Mouse (Mus musculus) Patski (cell line): ENCODE results near the gene Ncl. TPM values are rescaled to one million over a fixed set of nuclear protein-coding genes. Genes with fewer than 3 reads are reported as not detected.
"Not testable (repeated sequence)": the region's sequence is repeated elsewhere in the genome, so short reads cannot be mapped to it uniquely, and the experiment has no call there.

ENCODE experiments used
- ATAC-seq: fragments of 100-300 bp; one replicate; pipeline ENCODE4 v1.8.0; 2021
- CTCF ChIA-PET: fragments of 350-600 bp; sonication (Branson Sonifier 250); formaldehyde crosslinking; loops from one replicate; lab custom pipeline; 2022; ENCODE audit warnings: inconsistent platforms; lab: Charles Lee
- POLR2A ChIA-PET: fragments of 350-600 bp; sonication (Branson Sonifier 250); formaldehyde crosslinking; loops from one replicate; lab custom pipeline; 2022; ENCODE audit warnings: antibody characterized with exemption, inconsistent platforms; lab: Charles Lee
- DNase-seq: peaks from one replicate; pipeline ENCODE4 v3.0.0-alpha.2; 2011; ENCODE audit warnings: low read depth, low spot score
- H3K27me3 ChIP-seq: fragments of 371-371 bp; one replicate; pipeline ENCODE4 v1.5.1; 2021
- CTCF ChIP-seq: fragments of 100-300 bp; IDR thresholded peaks from one replicate; pipeline ENCODE4 v1.5.1; 2021
- in situ Hi-C: fragments of 300-500 bp; cut with MboI; formaldehyde crosslinking; loops from 3 replicates; pipeline ENCODE4 v1.11.1; 2018; ENCODE audit warnings: low pct_unique_long_range_greater_than_20kb, mixed read lengths
- polyA plus RNA-seq: library from polyadenylated mRNA; unstranded; gene quantifications from one replicate; pipeline ENCODE4 v1.2.3, GENCODE M21; 2021

The Ncl gene
- polyA plus RNA-seq, 1 experiment from 2014 or later: 419 TPM

GRCm38 (mm10) chr1:86347716-86348045 is 11.5 kb downstream of the Ncl start:
- ATAC-seq (no peak), DNase-seq (no peak)
- POLR2A ChIA-PET: no interaction called here
- CTCF ChIA-PET: interaction anchor here (0.8 kb wide), 1 partner anchor 9 kb away, joined by 3 read pairs; no protein-coding TSS in a partner anchor
- no peak for TF ChIP-seq CTCF
- in situ Hi-C loops: no loop called here
- H3K27me3 ChIP-seq: no peaks in the 10 kb centered on the region

GRCm38 (mm10) chr1:86346851-86347715 is 12.1 kb downstream of the Ncl start:
- DNase-seq (no peak), ATAC-seq (no peak)
- TF ChIP-seq CTCF: peak; percentile 47
- in situ Hi-C loops: no loop called here
- ChIA-PET POLR2A (no interaction called here), CTCF (interaction anchor here (0.8 to 1.2 kb wide), 2 partner anchors 8 to 123 kb away, joined by 3 read pairs; no protein-coding TSS in a partner anchor)
- H3K27me3 ChIP-seq: no peaks in the 10 kb centered on the region

GRCm38 (mm10) chr1:86345956-86346355 is 13.2 kb downstream of the Ncl start:
- ChIA-PET POLR2A (no interaction called here), CTCF (interaction anchor here (1.2 kb wide), 1 partner anchor 122 kb away, joined by 3 read pairs; no protein-coding TSS in a partner anchor)
- no peak for TF ChIP-seq CTCF
- DNase-seq (no peak), ATAC-seq (no peak)
- in situ Hi-C loops: no loop called here
- no peaks in the 10 kb centered on the region for H3K27me3 ChIP-seq

GRCm38 (mm10) chr1:86345069-86345468 is 14.1 kb downstream of the Ncl start:
- in situ Hi-C loops: no loop called here
- no peak for DNase-seq
- ATAC-seq: no peak
- TF ChIP-seq CTCF: no peak
- ChIA-PET POLR2A (no interaction called here), CTCF (no interaction called here)
- no peaks in the 10 kb centered on the region for H3K27me3 ChIP-seq

GRCm38 (mm10) chr1:86343969-86344861 is 15.0 kb downstream of the Ncl start:
- H3K27me3 ChIP-seq: no peaks in the 10 kb centered on the region
- no peak for ATAC-seq
- in situ Hi-C loops: no loop called here
- ChIA-PET CTCF (no interaction called here), POLR2A (no interaction called here)
- TF ChIP-seq CTCF: no peak
- no peak for DNase-seq

- POLR2A ChIA-PET: no interaction called here
- in situ Hi-C loops: no loop called here
- no peak for DNase-seq
Observed at GRCm38 (mm10) chr1:86343087-86343645, 16.0 kb downstream of the Ncl start.

GRCm38 (mm10) chr1:86342371-86342770 is 16.8 kb downstream of the Ncl start:
- DNase-seq (no peak), ATAC-seq (no peak)
- no peaks in the 10 kb centered on the region for H3K27me3 ChIP-seq
- in situ Hi-C loops: no loop called here
- ChIA-PET CTCF (no interaction called here), POLR2A (no interaction called here)
- no peak for TF ChIP-seq CTCF

More at GRCm38 (mm10) chr1:86343087-86343645, 16.0 kb downstream of the Ncl start:
- CTCF ChIA-PET: no interaction called here
- TF ChIP-seq CTCF: no peak
- ATAC-seq: no peak
- H3K27me3 ChIP-seq: no peaks in the 10 kb centered on the region

GRCm38 (mm10) chr1:86341096-86341495 is 18.1 kb downstream of the Ncl start:
- ATAC-seq, POLR2A ChIA-PET, DNase-seq, H3K27me3 ChIP-seq, in situ Hi-C loops: not testable (repeated sequence)
- CTCF ChIA-PET: interaction anchor here (1.0 kb wide), 1 partner anchor 152 kb away, joined by 4 read pairs; no protein-coding TSS in a partner anchor

- in situ Hi-C loops: loop anchor here (5.0 kb wide), 2 partner anchors 132 to 272 kb away; no protein-coding TSS in a partner anchor
- ChIA-PET POLR2A (interaction anchor here (0.8 kb wide), 1 partner anchor 10 kb away, joined by 3 read pairs; no protein-coding TSS in a partner anchor), CTCF (interaction anchor here (0.9 to 2.4 kb wide), 4 partner anchors 9 to 160 kb away, joined by 3 to 14 read pairs (median 4); no protein-coding TSS in a partner anchor)
- no peaks in the 10 kb centered on the region for H3K27me3 ChIP-seq
- peak; percentile 42 for DNase-seq
- peak; percentile 48 for ATAC-seq
- TF ChIP-seq CTCF: peak; percentile 90
Observed at GRCm38 (mm10) chr1:86339156-86339812, 19.9 kb downstream of the Ncl start.

- DNase-seq (no peak), ATAC-seq (no peak)
- POLR2A ChIA-PET: no interaction called here
- no peaks in the 10 kb centered on the region for H3K27me3 ChIP-seq
- TF ChIP-seq CTCF: no peak
- CTCF ChIA-PET: no interaction called here
- in situ Hi-C loops: loop anchor here (5.0 kb wide), 2 partner anchors 129 to 269 kb away; no protein-coding TSS in a partner anchor
Observed at GRCm38 (mm10) chr1:86336330-86336729, 22.9 kb downstream of the Ncl start.
